Mouse (Mus musculus) heart, adult 9 months (tissue): Measurements from ENCODE around the gene 1700010I14Rik.

Source experiments
- DNase-seq, 2 experiments: peaks; one replicate each; pipeline ENCODE4 v3.0.0; 2022; ENCODE audit warnings: low spot score in 2 of 2

The 1700010I14Rik gene

GRCm38 (mm10) chr17:8988119-8988807 lies at the start of gene 1700010I14Rik:
Gene 1700010I14Rik, plus strand, starts transcription at chr17:8988333.
- DNase-seq: peak; percentile 73 to 75

GRCm38 (mm10) chr17:8951588-8951987 lies 36.5 kb upstream of the 1700010I14Rik start:
- no peak for DNase-seq

- no peak for DNase-seq
These were observed 35.2 kb upstream of the 1700010I14Rik start for GRCm38 (mm10) chr17:8952951-8953350.

- no peak for DNase-seq
These were observed 30.0 kb upstream of the 1700010I14Rik start for GRCm38 (mm10) chr17:8958125-8958524.

- no peak for DNase-seq
These were observed 27.7 kb upstream of the 1700010I14Rik start for GRCm38 (mm10) chr17:8960386-8960785.

- no peak for DNase-seq
These were observed 27.0 kb upstream of the 1700010I14Rik start for GRCm38 (mm10) chr17:8961097-8961496.

- DNase-seq: no peak
These were observed 26.5 kb upstream of the 1700010I14Rik start for GRCm38 (mm10) chr17:8961644-8962043.

- no peak for DNase-seq
These were observed 23.0 kb upstream of the 1700010I14Rik start for GRCm38 (mm10) chr17:8965177-8965576.

GRCm38 (mm10) chr17:8972152-8972854 lies 15.8 kb upstream of the 1700010I14Rik start:
- DNase-seq: no peak

GRCm38 (mm10) chr17:8973331-8973730 lies 14.8 kb upstream of the 1700010I14Rik start:
- no peak for DNase-seq

GRCm38 (mm10) chr17:8974423-8974822 lies 13.7 kb upstream of the 1700010I14Rik start:
- DNase-seq: no peak

GRCm38 (mm10) chr17:8974823-8975397 lies 13.2 kb upstream of the 1700010I14Rik start:
- no peak for DNase-seq

GRCm38 (mm10) chr17:8976745-8977144 lies 11.4 kb upstream of the 1700010I14Rik start:
- no peak for DNase-seq

- no peak for DNase-seq
These were observed 10.9 kb upstream of the 1700010I14Rik start for GRCm38 (mm10) chr17:8977271-8977670.

- no peak for DNase-seq
These were observed 4.6 kb upstream of the 1700010I14Rik start for GRCm38 (mm10) chr17:8983576-8983975.

GRCm38 (mm10) chr17:8985714-8986113 lies 2.4 kb upstream of the 1700010I14Rik start:
- DNase-seq: no peak

GRCm38 (mm10) chr17:8986551-8986950 lies 1.6 kb upstream of the 1700010I14Rik start:
- DNase-seq: no peak

- DNase-seq: no peak
These were observed 764 bp upstream of the 1700010I14Rik start for GRCm38 (mm10) chr17:8987369-8987768.

GRCm38 (mm10) chr17:8991160-8991559 lies 3.0 kb downstream of the 1700010I14Rik start:
- DNase-seq: no peak

GRCm38 (mm10) chr17:8995344-8995743 lies 7.2 kb downstream of the 1700010I14Rik start:
- no peak for DNase-seq

- no peak for DNase-seq
These were observed 14.3 kb downstream of the 1700010I14Rik start for GRCm38 (mm10) chr17:9002438-9002837.

- no peak for DNase-seq
These were observed 16.4 kb downstream of the 1700010I14Rik start for GRCm38 (mm10) chr17:9004516-9004915.
